Mouse (Mus musculus): ENCODE results near the gene Gm21962.
"Not testable (repeated sequence)": the region's sequence is repeated elsewhere in the genome, so short reads cannot be mapped to it uniquely, and the experiment has no call there.

Gene Gm21962

DNA sequence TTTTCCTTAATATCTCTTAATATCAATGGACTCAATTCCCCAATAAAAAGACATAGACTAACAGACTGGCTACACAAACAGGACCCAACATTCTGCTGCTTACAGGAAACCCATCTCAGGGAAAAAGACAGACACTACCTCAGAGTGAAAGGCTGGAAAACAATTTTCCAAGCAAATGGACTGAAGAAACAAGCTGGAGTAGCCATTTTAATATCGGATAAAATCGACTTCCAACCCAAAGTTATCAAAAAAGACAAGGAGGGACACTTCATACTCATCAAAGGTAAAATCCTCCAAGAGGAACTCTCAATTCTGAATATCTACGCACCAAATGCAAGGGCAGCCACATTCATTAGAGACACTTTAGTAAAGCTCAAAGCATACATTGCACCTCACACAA lies at the start of gene Gm21962:
Gene Gm21962 (plus strand): TSS at position 301 of the 400 bp plus-strand sequence.
- not testable (repeated sequence) for DNase-seq (ENCODE audit: low spot score)

GRCm38 (mm10) chr3:137622091-137622490 lies 49.2 kb upstream of the Gm21962 start:
- DNase-seq (ENCODE audit: low spot score): no peak

GRCm38 (mm10) chr3:137622895-137623580 lies 48.3 kb upstream of the Gm21962 start:
- DNase-seq (ENCODE audit: low spot score): no peak

DNA sequence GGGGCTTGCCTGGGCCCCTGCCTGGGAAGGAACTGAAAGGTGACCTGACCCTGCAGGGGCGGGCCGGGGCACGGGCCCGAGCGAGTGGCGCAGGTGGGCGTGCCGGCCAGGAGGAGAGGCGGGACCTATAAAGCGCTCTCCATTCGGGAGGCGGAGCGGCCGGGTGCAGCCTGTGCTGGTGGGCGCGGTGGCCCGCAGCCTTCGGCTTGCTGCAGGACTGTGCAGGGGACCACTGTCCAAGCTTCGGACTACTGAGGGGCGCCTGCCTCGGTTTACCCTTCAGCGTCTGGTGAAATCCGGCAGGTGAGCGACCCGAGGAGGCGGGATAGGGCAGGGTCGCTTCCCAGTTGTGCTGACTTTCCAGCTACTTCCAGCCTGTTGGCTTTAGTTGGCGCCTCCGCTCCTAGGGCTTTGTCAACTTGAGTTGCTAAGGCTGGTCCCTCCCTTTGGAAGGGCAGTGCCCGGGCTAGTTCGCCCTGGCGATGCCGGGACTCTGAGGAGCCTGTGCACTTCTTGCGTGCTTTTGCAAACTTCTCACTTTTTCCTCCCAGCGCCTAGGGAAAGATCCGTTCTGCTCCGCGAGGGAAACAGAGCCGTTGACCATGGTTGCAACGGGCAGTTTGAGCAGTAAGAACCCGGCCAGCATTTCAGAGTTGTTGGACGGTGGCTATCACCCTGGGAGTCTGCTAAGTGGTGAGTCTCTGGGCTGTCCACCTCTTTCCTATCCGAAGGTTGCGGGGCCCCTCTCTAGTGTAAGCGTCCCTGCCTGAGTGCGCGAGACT lies 47.6 kb upstream of the Gm21962 start:
- peak; percentile 85 for DNase-seq (ENCODE audit: low spot score)

- DNase-seq (ENCODE audit: low spot score): no peak
Observed at GRCm38 (mm10) chr3:137625054-137625453, 46.3 kb upstream of the Gm21962 start.

DNA sequence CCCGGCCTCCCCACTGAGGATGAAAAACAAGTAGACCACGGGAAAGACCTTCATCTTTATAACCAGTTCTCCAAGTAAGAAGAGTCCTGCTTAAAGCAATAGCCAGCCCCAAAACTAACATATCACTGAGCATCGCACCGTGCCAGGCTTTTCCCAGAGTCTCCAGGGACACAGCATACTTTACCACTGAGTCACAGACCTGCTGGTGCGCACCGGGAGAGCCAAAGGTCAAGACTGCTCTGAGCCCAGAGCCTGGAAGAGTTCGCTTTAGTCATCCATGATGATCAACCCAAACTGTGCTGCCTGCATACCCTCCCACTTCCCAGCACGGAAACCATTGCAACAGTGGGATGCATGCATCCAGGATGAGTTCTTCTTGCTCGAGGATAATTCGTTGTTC lies 37.6 kb upstream of the Gm21962 start:
- DNase-seq (ENCODE audit: low spot score): no peak

DNA sequence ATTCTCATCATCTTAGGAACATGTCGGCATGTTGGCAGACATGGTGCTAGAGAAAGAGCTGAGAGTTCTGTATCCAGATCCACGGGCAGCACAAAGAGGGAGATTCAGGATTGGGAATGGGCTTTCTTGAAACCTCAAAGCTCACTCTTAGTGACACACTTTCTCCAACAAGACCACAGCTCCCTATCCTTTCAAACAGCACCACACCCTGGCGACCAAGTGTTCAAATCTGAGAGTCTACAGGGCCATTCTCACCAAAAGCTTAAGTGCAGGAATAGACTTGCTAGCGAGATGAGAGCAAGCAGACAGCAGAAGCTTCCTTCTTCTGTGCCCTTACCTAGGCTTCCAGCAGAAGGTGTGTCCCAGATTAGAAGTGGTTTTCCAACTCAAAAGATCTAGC lies 34.8 kb upstream of the Gm21962 start:
- no peak for DNase-seq (ENCODE audit: low spot score)

DNA sequence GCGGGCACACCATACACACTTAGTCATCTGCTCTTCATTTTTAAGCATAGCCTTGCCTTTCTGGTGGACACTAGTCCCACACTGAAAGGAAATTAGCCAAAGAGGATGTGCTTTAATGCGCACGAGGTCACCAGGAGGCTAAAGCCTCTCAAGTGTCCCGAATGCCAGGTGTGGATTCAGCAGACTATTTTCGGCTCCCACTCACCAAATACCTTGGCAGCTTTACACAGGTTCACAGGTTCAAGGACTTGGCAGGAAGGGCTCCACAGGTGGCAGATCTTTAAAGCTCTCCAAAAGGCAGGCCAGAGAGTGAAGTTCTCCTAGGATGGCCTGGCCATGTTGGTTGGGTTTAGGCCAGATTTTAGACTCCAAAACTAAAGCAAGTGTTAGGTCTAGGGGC lies 30.1 kb upstream of the Gm21962 start:
- no peak for DNase-seq (ENCODE audit: low spot score)

- no peak for DNase-seq (ENCODE audit: low spot score)
Observed at GRCm38 (mm10) chr3:137642137-137642536, 29.2 kb upstream of the Gm21962 start.

- no peak for DNase-seq (ENCODE audit: low spot score)
Observed at GRCm38 (mm10) chr3:137642568-137642967, 28.8 kb upstream of the Gm21962 start.

GRCm38 (mm10) chr3:137644081-137644480 lies 27.2 kb upstream of the Gm21962 start:
- DNase-seq (ENCODE audit: low spot score): no peak

DNA sequence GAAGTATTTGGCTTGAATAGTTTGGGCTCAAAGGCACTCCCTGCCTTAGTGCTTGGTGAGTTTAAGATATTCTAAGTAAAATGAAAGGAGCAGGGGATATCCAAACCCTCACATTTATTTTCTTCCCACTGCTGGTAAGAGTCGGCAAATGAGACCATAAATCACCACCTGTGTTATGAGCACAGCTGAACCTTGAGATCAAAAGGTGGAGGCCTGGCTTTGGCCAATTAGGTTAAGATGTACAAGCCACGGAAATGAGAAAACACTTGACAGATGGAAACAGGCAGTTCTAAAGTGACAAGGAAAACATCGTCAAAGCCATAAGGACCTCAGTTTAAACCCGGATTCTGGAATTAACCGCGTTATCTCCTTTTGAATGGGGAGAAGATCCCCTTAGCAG lies 26.4 kb upstream of the Gm21962 start:
- DNase-seq (ENCODE audit: low spot score): no peak

DNA sequence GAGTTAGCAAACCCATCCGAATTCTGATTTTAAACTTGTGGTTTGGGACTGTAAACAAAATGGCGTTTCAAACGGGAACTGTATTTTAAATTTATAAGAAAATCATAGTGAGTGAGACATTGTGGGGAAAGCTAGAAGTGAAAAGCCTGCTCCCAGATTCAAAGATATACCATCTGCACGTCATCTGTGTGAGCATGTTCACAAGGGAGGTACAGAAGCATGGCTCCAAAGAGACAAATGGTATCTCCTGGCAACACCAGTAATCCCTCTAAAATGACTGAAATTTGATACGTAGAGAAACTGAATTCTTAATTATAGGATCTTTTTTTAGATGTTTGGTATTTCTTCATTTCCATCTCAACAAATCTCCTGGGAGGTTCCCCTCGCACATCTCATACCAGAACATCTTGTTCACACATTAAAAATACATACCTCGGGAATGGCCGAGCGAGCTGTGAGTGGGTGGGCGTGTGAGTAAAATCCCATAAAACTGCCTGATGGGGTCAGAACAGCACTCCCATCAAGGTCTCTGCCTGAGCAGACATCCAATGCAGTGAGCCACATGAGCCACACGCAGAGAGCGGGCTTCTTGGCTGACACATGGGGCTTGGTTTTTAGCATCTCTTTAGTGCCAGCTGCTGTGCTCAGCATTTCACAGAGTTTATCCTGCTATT lies 23.8 kb upstream of the Gm21962 start:
- DNase-seq (ENCODE audit: low spot score): no peak

DNA sequence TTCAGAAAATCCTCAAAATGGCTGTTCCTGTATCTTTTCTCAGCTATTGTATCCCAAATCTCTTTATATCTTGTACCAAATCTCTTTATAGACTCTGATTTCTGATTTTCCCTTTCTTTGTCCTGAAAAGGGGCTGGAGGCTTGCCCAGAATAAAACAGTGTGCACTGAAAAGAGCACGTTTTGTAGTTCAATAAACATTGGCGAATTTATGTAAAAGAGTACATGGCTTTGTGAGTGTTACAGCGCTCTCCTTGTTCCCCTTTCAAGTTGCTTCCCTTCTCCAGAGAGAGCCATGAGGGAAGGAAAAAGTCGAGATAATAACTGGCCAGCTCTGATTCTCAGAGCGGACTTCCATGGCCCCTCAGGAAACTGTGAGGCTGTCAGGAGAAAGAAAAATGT lies 22.2 kb upstream of the Gm21962 start:
- DNase-seq (ENCODE audit: low spot score): no peak

- DNase-seq (ENCODE audit: low spot score): no peak
Observed at GRCm38 (mm10) chr3:137652853-137653252, 18.5 kb upstream of the Gm21962 start.

DNA sequence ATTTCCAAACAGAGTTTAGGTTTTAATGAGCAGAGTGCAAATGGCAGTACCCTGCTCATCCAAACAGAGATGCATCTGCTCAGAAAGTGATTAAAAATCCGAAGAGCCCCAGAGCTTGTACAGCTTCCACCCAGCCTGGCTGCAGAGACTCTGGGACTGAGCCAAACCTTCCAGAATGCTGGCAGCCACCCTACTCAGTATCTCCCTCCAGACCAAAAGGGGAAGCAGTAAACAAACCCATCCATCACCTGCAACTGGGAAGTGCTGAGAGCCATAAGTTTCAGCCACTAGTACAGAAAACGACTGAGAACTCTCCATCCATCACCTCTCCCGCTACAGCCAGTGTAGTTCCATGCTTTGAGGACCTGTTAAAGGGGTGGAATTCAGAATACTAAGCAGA lies 9.6 kb downstream of the Gm21962 start:
- DNase-seq (ENCODE audit: low spot score): peak; percentile 27

DNA sequence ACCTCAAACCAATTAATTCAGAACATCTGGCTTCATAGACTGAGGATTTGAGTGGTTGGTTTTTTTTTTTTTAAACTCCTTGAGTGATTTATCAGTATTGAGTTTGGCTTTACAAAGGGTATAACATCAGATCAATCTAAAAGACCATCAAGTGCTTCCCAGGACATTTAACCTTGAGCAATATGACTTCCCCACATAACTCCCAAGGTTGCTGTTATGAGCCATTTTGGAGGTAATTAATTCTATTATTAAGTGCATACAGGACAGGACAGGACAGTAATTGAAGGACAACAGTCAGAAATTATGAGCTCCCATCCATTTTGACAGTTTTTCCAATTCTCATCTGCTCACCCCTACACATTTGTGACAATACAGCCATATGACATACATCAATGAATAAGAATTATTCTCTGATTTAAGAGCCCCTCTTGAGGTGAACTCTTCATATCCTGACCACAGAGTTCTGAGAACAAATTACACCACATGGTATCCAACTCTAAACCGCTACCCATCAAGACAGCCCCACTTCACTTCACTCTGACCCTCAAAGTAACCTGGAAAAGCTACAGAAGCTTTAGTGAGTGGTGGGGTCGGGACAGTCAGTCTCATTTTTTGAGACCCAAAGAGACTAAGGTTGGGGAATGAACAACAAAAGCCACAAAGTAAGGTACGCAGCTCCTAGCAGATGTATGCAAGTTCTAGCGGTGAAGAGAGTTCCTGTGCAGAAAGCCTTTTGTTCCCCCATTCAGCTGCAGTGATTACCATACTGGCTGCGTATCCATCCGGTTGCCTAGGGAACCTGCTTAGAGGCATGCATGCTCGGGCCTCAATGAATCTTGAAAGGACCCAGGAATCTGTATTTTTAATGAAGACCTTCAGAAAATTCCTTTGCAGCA lies 11.8 kb downstream of the Gm21962 start:
- peak; percentile 88 for DNase-seq (ENCODE audit: low spot score)

- peak; percentile 8 for DNase-seq (ENCODE audit: low spot score)
Observed at GRCm38 (mm10) chr3:137683807-137684403, 12.6 kb downstream of the Gm21962 start.

- no peak for DNase-seq (ENCODE audit: low spot score)
Observed at GRCm38 (mm10) chr3:137686932-137687331, 15.6 kb downstream of the Gm21962 start.

- DNase-seq (ENCODE audit: low spot score): no peak
Observed at GRCm38 (mm10) chr3:137691503-137691902, 20.2 kb downstream of the Gm21962 start.

DNA sequence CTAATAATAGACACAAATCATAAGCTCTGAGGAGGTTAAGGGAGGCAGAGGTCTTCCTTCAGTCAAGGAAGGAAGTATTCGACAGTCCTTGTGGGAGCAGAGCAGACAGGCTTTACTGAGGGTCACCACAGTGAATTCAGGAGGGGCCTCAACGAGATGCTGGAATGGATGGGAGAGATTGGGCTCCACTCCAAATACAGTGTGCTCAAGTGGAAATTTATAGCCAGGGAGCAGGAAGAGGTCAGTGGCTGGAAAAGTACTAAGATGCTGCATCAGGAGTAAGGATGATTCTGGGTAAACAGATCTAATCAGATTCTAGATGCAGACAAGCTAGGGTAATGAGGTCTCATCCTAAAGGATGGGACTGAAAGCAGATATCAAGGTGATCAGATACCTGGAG lies 44.6 kb downstream of the Gm21962 start:
- no peak for DNase-seq (ENCODE audit: low spot score)

Measured in embryo, embryonic 10 days (tissue).